Mouse (Mus musculus): Measurements from ENCODE around the gene Cd248. TPM values are rescaled to one million over a fixed set of nuclear protein-coding genes. Genes with fewer than 3 reads are reported as not detected.

Cd248 gene
- polyA plus RNA-seq, 1 experiment from 2014 or later = 64.3 TPM

- H3K4me2 ChIP-seq (replicated peaks) = peak within 1 kb of the TSS; percentile 99
- no peaks in the 10 kb centered on the region for H3K9me3 ChIP-seq
- ATAC-seq (ENCODE audit: insufficient number of reproducible peaks, insufficient read depth, low FRiP score, low TSS enrichment) = peak; percentile 71
- peaks cover 9% of the 10 kb centered on the region for H3K36me3 ChIP-seq
- H3K27me3 ChIP-seq = no peaks in the 10 kb centered on the region
- peak within 1 kb of the TSS; percentile 36; the same call in 1 of the 2 replicates for H3K27ac ChIP-seq
- H3K4me3 ChIP-seq = peak within 1 kb of the TSS; percentile 91
- H3K4me1 ChIP-seq = peaks cover 35% of the 10 kb centered on the region
- peak within 1 kb of the TSS; percentile 94 for H3K9ac ChIP-seq
- WGBS = 6% methylated on average over 40 of the region's 40 CpGs
Observed at GRCm38 (mm10) chr19:5040862-5041523, 26.9 kb upstream of the Cd248 start, which contains the start of gene Brms1. Gene Brms1, plus strand, starts transcription at chr19:5041354.

DNA sequence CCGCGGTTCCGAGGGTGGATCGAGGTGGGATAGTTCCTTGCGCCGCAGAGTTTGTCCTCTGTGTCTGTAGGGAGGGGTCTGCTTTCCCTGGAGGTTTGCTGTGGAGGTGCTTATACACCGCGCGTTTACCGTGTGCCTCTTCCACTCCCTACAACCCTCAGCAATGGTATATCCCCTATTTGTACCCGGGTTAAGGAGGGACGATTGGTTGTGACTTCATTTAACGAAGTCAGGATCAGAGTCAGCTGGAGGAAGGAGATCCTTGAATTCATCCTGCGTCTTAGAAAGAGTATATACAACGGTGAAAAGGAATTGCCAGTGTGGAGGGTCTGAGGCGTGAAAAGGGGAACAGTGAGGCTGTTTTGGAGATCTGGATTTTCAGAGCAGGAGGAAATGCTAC is 26.3 kb upstream of the Cd248 start:
- Histone ChIP-seq H3K27me3 (no peaks in the 10 kb centered on the region), H3K9me3 (no peaks in the 10 kb centered on the region), H3K27ac (peak overlapping the region; percentile 36; the same call in 1 of the 2 replicates), H3K4me2 (replicated peaks) (peak overlapping the region; percentile 99), H3K9ac (peak overlapping the region; percentile 94), H3K4me3 (peak overlapping the region; percentile 91), H3K4me1 (peaks cover 35% of the 10 kb centered on the region), H3K36me3 (peaks cover 13% of the 10 kb centered on the region)
- no peak for ATAC-seq (ENCODE audit: insufficient number of reproducible peaks, insufficient read depth, low FRiP score, low TSS enrichment)
- 2% methylated on average over 16 of the region's 16 CpGs for WGBS

- WGBS = 85% methylated on average over 4 of the region's 4 CpGs
- H3K4me3 ChIP-seq = no peak overlapping the region
- H3K4me1 ChIP-seq = peaks cover 23% of the 10 kb centered on the region
- no peak overlapping the region for H3K9ac ChIP-seq
- H3K36me3 ChIP-seq = peaks cover 42% of the 10 kb centered on the region
- no peak overlapping the region for H3K4me2 ChIP-seq (replicated peaks)
- H3K9me3 ChIP-seq = no peaks in the 10 kb centered on the region
- H3K27me3 ChIP-seq = peaks cover 9% of the 10 kb centered on the region
- no peak overlapping the region for H3K27ac ChIP-seq
- no peak for ATAC-seq (ENCODE audit: insufficient number of reproducible peaks, insufficient read depth, low FRiP score, low TSS enrichment)
Observed at GRCm38 (mm10) chr19:5045531-5045930, 22.3 kb upstream of the Cd248 start.

DNA sequence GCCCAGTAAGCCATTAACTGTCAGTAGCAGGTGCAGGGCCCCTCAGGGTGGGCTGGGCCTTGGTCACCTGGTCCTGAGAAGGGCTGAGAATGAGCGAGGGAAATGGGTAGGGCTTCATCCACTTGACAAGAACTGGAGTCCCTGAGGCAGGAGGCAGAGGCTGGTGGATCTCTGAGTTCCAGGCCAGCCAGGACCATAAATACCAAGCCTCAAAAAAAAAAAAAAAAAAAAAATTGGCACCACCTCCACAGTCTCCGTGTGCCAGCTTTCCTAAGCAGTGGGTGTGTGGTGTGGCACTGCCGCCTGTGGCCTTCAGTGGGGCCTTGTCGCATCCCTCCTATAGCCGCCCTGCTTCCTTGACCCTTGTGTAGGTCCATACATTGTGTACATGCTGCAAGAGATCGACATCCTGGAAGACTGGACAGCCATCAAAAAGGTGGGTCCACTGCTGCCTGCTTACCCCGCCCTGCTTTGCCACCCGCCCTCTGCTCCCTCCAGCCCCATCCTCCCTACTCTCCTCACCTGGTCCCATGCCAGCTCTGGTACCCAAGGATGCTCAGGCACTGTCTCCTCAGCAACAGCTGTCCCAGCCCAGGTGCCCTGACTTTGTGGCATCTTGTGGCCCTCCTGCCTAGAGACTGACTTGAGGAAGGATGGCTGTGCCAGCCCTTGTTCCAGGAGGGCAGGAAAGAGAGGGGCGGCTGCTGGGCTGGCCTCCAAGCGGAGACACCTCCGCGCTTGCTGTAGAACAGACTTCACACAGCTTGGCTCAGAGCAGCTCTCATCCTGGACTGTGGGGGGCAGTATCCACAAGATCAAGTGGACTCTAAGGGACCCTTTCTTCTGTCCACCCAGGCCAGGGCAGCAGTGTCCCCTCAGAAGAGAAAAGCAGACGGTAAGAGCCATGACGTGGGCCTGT is 19.5 kb upstream of the Cd248 start:
- no peak overlapping the region for H3K4me2 ChIP-seq (replicated peaks)
- H3K27ac ChIP-seq = no peak overlapping the region
- no peak overlapping the region for H3K9ac ChIP-seq
- H3K9me3 ChIP-seq = no peaks in the 10 kb centered on the region
- peaks cover 29% of the 10 kb centered on the region for H3K4me1 ChIP-seq
- ATAC-seq (ENCODE audit: insufficient number of reproducible peaks, insufficient read depth, low FRiP score, low TSS enrichment) = no peak
- peaks cover 38% of the 10 kb centered on the region for H3K27me3 ChIP-seq
- 83% methylated on average over 14 of the region's 14 CpGs for WGBS
- peaks cover 41% of the 10 kb centered on the region for H3K36me3 ChIP-seq
- H3K4me3 ChIP-seq = no peak overlapping the region

GRCm38 (mm10) chr19:5049325-5049724 is 18.6 kb upstream of the Cd248 start:
- Histone ChIP-seq H3K9ac (no peak overlapping the region), H3K4me2 (replicated peaks) (no peak overlapping the region), H3K36me3 (peaks cover 34% of the 10 kb centered on the region), H3K27me3 (peaks cover 44% of the 10 kb centered on the region), H3K4me1 (peaks cover 29% of the 10 kb centered on the region), H3K27ac (no peak overlapping the region), H3K4me3 (no peak overlapping the region), H3K9me3 (no peaks in the 10 kb centered on the region)
- 75% methylated on average over 6 of the region's 6 CpGs for WGBS
- no peak for ATAC-seq (ENCODE audit: insufficient number of reproducible peaks, insufficient read depth, low FRiP score, low TSS enrichment)

DNA sequence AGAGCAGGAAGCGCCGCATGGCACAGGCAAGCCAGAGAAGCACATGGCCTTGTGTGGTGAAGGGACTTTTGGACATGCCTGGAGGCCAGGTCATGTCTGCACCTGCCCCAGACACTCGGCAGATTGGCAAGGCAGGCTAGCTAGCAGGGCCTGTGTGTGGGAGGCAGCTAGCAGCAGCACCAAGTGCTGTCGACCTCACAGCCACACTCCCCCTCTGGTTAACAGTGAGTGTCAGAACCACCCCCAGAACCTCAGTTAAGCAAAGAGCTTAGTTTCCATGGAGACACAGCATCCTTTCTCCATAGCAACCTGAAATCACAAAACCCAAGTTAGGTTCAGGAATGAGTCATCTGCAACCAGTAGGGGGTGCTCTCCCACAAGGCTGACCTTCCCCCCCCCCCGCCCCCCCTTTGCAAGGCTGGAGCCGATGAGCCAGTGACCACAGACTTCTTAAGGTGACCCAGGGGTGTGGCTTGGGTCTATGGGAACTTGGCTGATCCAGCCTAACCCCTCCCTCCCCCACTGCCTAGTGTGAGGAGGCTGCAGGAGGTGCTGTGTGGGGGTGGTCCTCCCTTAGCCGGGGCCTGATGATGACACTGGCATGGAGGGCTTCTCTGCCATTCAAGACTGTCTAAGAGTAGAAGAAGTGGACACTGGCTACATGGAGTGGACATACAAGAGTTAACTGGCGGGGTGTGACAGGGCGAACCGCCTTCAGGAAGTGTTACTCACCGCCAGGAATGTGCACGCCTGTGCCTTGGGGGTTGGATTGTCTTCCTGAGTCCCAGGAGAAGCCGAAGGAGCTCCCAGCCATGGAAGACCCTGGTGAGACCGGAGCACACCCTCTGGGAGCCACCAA is 17.6 kb upstream of the Cd248 start, which contains the start of gene Rin1:
Gene Rin1 (plus strand): TSS at position 435 of the 859 bp plus-strand sequence.
- peak within 1 kb of the TSS; percentile 38 for H3K4me2 ChIP-seq (replicated peaks)
- H3K4me1 ChIP-seq = peaks cover 29% of the 10 kb centered on the region
- no peak for ATAC-seq (ENCODE audit: insufficient number of reproducible peaks, insufficient read depth, low FRiP score, low TSS enrichment)
- peak within 1 kb of the TSS; percentile 13; the same call in 1 of the 2 replicates for H3K4me3 ChIP-seq
- peaks cover 47% of the 10 kb centered on the region for H3K27me3 ChIP-seq
- H3K36me3 ChIP-seq = peaks cover 34% of the 10 kb centered on the region
- no peak within 1 kb of the TSS for H3K9ac ChIP-seq
- 0 out of 2 replicates have a peak within 1 kb of the TSS, but pooled peaks have one; percentile 25 for H3K27ac ChIP-seq
- H3K9me3 ChIP-seq = no peaks in the 10 kb centered on the region
- WGBS = 12% methylated on average over 14 of the region's 14 CpGs

DNA sequence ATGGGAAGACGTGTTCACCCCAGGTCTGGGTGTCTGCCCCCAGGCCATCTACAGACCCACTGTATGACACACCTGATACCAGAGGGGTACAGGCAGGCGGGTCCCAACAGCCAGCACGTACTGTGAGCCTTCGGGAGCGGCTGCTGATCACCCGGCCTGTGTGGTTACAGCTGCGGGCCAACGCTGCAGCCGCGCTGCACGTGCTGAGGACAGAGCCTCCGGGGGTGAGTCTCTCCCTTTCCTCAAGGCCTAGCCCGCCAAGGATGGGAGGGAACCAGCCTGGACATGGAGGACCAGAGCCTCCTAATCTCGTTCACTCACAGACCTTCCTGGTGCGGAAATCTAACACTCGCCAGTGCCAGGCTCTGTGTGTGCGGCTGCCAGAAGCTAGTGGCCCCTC is 16.8 kb upstream of the Cd248 start:
- peak overlapping the region; percentile 13; the same call in 1 of the 2 replicates for H3K4me3 ChIP-seq
- H3K9me3 ChIP-seq = no peaks in the 10 kb centered on the region
- H3K4me1 ChIP-seq = peaks cover 29% of the 10 kb centered on the region
- H3K4me2 ChIP-seq (replicated peaks) = peak overlapping the region; percentile 38
- WGBS = 6% methylated on average over 17 of the region's 17 CpGs
- no peak overlapping the region for H3K9ac ChIP-seq
- H3K27me3 ChIP-seq = peaks cover 47% of the 10 kb centered on the region
- peak; percentile 39; the same call in 1 of the 2 replicates for ATAC-seq (ENCODE audit: insufficient number of reproducible peaks, insufficient read depth, low FRiP score, low TSS enrichment)
- H3K27ac ChIP-seq = 0 out of 2 replicates have a peak overlapping the region, but pooled peaks have one; percentile 25
- peaks cover 34% of the 10 kb centered on the region for H3K36me3 ChIP-seq

GRCm38 (mm10) chr19:5051515-5051914 is 16.4 kb upstream of the Cd248 start:
- Histone ChIP-seq H3K4me3 (0 out of 2 replicates have a peak overlapping the region, but pooled peaks have one; percentile 13), H3K9me3 (no peaks in the 10 kb centered on the region), H3K36me3 (peaks cover 30% of the 10 kb centered on the region), H3K4me1 (peaks cover 34% of the 10 kb centered on the region), H3K9ac (no peak overlapping the region), H3K4me2 (replicated peaks) (peak overlapping the region; percentile 38), H3K27ac (no peak overlapping the region), H3K27me3 (peaks cover 47% of the 10 kb centered on the region)
- WGBS = 42% methylated on average over 3 of the region's 3 CpGs
- ATAC-seq (ENCODE audit: insufficient number of reproducible peaks, insufficient read depth, low FRiP score, low TSS enrichment) = no peak

- 31% methylated on average over 25 of the region's 25 CpGs for WGBS
- Histone ChIP-seq H3K4me1 (peaks cover 39% of the 10 kb centered on the region), H3K4me3 (no peak overlapping the region), H3K9ac (no peak overlapping the region; the same call in 1 of the 2 replicates), H3K36me3 (peaks cover 23% of the 10 kb centered on the region), H3K4me2 (replicated peaks) (no peak overlapping the region), H3K27ac (no peak overlapping the region), H3K9me3 (no peaks in the 10 kb centered on the region), H3K27me3 (peaks cover 47% of the 10 kb centered on the region)
- no peak for ATAC-seq (ENCODE audit: insufficient number of reproducible peaks, insufficient read depth, low FRiP score, low TSS enrichment)
Observed at GRCm38 (mm10) chr19:5052166-5052822, 15.6 kb upstream of the Cd248 start.

GRCm38 (mm10) chr19:5052853-5053252 is 15.0 kb upstream of the Cd248 start:
- Histone ChIP-seq H3K4me2 (replicated peaks) (no peak overlapping the region), H3K27me3 (peaks cover 47% of the 10 kb centered on the region), H3K9me3 (no peaks in the 10 kb centered on the region), H3K27ac (no peak overlapping the region), H3K4me1 (peaks cover 39% of the 10 kb centered on the region), H3K4me3 (no peak overlapping the region), H3K9ac (no peak overlapping the region), H3K36me3 (peaks cover 17% of the 10 kb centered on the region)
- no peak for ATAC-seq (ENCODE audit: insufficient number of reproducible peaks, insufficient read depth, low FRiP score, low TSS enrichment)
- 61% methylated on average over 17 of the region's 17 CpGs for WGBS
